Mouse (Mus musculus) limb, embryonic 12.5 days (tissue): ENCODE data around the gene Flt3. TPM values are rescaled to one million over a fixed set of nuclear protein-coding genes. Genes with fewer than 3 reads are reported as not detected.

Experiments
- microRNA-seq: library from miRNA; unstranded; fragments of <30 nt; microRNA quantifications from one replicate; pipeline ENCODE4, GENCODE M21; 2017
- polyA plus RNA-seq: library from polyadenylated mRNA; unstranded; fragments of >200 nt; fragmentation: Nextera tagmentation; extraction: Ambion mirVana; gene quantifications from 2 replicates; pipeline ENCODE4 v1.2.1, GENCODE M21; 2016

Flt3 gene
- polyA plus RNA-seq, 1 experiment from 2014 or later, result 0.20 TPM

Small RNAs within 50 kb of the gene (microRNA-seq; reads per million reads assigned to microRNA genes)
- not detected for gene Mir7k

Other genes starting within 250 kb of the Flt3 start
- not detected in 2 replicates for gene Gsx1, start 211.8 kb downstream of the Flt3 start, polyA plus RNA-seq
- not detected in 2 replicates for gene Pdx1, start 130.5 kb downstream of the Flt3 start, polyA plus RNA-seq
- not detected in 2 replicates for gene Cdx2, start 93.2 kb downstream of the Flt3 start, polyA plus RNA-seq
- gene Urad, start 78.0 kb downstream of the Flt3 start, polyA plus RNA-seq, result not detected in 2 replicates
- 55.5 and 56.7 TPM in 2 replicates for gene Pan3, start 29.7 kb upstream of the Flt3 start, polyA plus RNA-seq